Mouse (Mus musculus) forebrain, embryonic 14.5 days (tissue): ENCODE data around the gene Hmcn2. TPM values are rescaled to one million over a fixed set of nuclear protein-coding genes. Genes with fewer than 3 reads are reported as not detected.

Experiments
- ATAC-seq: fragments of 200-750 bp; cut with Nextera tagmentation; 2 replicates; pipeline ENCODE4 v1.8.0; 2017; ENCODE audit warnings: mild to moderate bottlenecking, moderate library complexity
- DNase-seq: peaks from one replicate; pipeline ENCODE4 v3.0.0-alpha.2; 2015; ENCODE audit warnings: low spot score
- H3K27ac ChIP-seq: fragments of 300-500 bp; sonication (generic); 2 replicates; pipeline ENCODE4 v1.5.1; 2014; ENCODE audit warnings: low read depth, mild to moderate bottlenecking, control low read depth, low read length, moderate library complexity
- H3K27me3 ChIP-seq: fragments of 300-500 bp; sonication (generic); replicated peaks from 2 replicates; pipeline ENCODE4 v1.6.1; 2014; ENCODE audit warnings: low read length, control low read depth, mixed read lengths; ENCODE audit not compliant: control insufficient read depth, insufficient read depth
- H3K36me3 ChIP-seq: fragments of 300-500 bp; sonication (generic); 2 replicates; pipeline ENCODE4 v1.6.1; 2014; ENCODE audit warnings: low read length, control low read depth; ENCODE audit not compliant: control insufficient read depth, insufficient read depth
- H3K4me1 ChIP-seq: fragments of 300-500 bp; sonication (generic); 2 replicates; pipeline ENCODE4 v1.6.1; 2014; ENCODE audit warnings: antibody characterized with exemption, low read length, control low read depth; ENCODE audit not compliant: control insufficient read depth, insufficient read depth
- H3K4me2 ChIP-seq: fragments of 300-500 bp; sonication (generic); 2 replicates; pipeline ENCODE4 v1.6.1; 2014; ENCODE audit warnings: mild to moderate bottlenecking, control low read depth, low read length
- H3K4me3 ChIP-seq: fragments of 300-500 bp; sonication (generic); 2 replicates; pipeline ENCODE4 v1.5.1; 2014; ENCODE audit warnings: low read depth, low read length, control low read depth
- H3K9ac ChIP-seq: fragments of 300-500 bp; sonication (generic); 2 replicates; pipeline ENCODE4 v1.6.1; 2014; ENCODE audit warnings: mild to moderate bottlenecking, low read length, control low read depth, moderate library complexity
- H3K9me3 ChIP-seq: fragments of 300-500 bp; sonication (generic); replicated peaks from 2 replicates; pipeline ENCODE4 v1.6.1; 2016; ENCODE audit warnings: low read length, control low read depth, mixed read lengths; ENCODE audit not compliant: control insufficient read depth
- WGBS: fragments of 180-500 bp; shearing (Covaris S2); extraction: QIAGEN DNeasy Blood & Tissue Kit; methylation state at CpG from one replicate; pipeline ENCODE4 v1.1.7; 2014; 5-methylcytosine and 5-hydroxymethylcytosine counted together
- polyA plus RNA-seq: library from polyadenylated mRNA; unstranded; fragments of >200 nt; fragmentation: Nextera tagmentation; extraction: Ambion mirVana; gene quantifications from 2 replicates; pipeline ENCODE4 v1.2.1, GENCODE M21; 2014

The Hmcn2 gene
- polyA plus RNA-seq, 1 experiment from 2014 or later = 0.17 TPM

DNA sequence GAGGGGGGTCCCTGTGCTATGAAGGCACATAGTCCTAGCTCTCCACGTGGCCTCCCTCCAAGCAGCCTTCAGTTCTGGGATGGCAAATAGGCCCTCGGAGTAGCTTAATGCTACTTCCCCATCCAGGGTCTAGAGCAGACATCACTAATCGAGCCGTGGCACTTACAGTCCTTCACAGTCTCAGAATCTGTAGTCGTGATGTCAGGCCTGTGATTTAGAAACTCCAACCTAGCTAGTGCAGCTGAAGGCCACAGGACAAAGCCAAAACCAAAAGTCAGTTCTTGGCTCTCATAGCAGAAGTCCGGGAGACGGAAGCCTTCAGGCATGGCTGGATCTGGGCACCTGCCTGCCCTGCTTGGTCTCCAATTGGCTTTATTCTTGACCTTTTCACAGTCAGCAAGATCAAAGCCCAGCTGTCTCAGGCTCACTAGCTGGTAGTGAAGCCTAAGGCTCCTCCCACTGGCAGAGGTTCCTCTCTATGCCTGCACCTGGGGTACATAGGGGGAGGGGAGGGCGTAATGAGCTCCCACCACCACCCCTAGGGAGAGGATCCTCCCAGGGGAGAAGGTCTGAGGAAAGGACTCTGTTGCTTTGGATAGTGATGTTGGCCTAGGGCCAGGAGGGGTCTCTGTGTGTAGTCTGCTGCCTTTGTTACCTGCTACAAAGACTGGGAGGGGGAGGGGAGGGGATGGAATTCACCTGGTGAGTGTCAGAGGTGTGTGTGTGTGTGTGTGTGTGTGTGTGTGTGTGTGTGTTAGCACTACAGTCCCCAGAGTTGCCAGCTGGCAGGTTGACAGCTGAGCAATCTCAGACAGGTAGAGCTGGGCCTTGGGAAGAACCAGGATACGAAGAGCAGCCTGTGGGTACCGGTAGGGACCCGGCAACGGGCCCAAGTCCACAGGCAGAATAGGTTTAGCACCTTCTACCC lies 163.3 kb downstream of the Hmcn2 start:
- DNase-seq = no peak
- no peak overlapping the region for H3K9ac ChIP-seq
- H3K4me3 ChIP-seq = no peak overlapping the region
- no peaks in the 10 kb centered on the region for H3K9me3 ChIP-seq
- no peak for ATAC-seq
- no peaks in the 10 kb centered on the region for H3K4me1 ChIP-seq
- H3K36me3 ChIP-seq = no peaks in the 10 kb centered on the region
- no peak overlapping the region for H3K4me2 ChIP-seq
- no peak overlapping the region for H3K27ac ChIP-seq
- WGBS = 80% methylated on average over 11 of the region's 12 CpGs
- H3K27me3 ChIP-seq = 0 out of 2 replicates have a peak, but pooled peaks cover 13% of the 10 kb centered on the region

DNA sequence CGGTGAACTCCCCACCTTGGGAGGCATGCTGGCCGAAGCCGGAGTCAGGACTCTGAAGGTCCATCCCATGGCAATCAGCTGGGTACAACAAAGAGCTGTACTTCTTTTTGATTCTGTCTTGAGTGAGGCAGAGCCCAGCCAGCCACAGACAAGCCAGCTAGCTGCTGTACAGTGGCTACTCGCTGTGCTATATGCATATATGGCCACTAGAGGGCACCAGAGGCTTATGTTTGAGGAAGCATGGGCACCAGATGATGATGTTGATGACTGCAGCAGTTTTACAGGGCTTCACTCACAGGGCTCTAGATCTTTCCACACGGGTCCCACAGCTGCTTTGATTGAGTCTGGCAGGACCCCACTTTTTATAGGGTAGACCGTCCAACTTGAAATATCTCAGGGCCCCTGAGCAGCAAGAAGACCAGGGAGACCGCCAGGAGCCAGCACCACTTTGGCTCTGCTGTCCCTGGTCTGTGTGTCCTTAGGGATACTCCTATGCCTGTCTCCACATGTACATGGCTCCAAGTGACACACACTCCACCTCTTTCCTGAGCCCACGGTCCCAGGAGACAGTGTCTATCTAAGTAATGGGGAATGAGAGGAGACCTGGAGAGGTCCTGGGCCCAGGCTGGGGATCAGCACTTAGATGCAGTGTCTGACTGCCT lies 168.8 kb downstream of the Hmcn2 start:
- Histone ChIP-seq H3K36me3 (no peaks in the 10 kb centered on the region), H3K9ac (no peak overlapping the region), H3K4me1 (no peaks in the 10 kb centered on the region), H3K27ac (no peak overlapping the region), H3K4me2 (no peak overlapping the region), H3K9me3 (no peaks in the 10 kb centered on the region), H3K4me3 (no peak overlapping the region), H3K27me3 (peaks cover 49% of the 10 kb centered on the region)
- WGBS = 31% methylated on average over 8 of the region's 8 CpGs
- ATAC-seq (peak; percentile 88), DNase-seq (peak; percentile 95)

DNA sequence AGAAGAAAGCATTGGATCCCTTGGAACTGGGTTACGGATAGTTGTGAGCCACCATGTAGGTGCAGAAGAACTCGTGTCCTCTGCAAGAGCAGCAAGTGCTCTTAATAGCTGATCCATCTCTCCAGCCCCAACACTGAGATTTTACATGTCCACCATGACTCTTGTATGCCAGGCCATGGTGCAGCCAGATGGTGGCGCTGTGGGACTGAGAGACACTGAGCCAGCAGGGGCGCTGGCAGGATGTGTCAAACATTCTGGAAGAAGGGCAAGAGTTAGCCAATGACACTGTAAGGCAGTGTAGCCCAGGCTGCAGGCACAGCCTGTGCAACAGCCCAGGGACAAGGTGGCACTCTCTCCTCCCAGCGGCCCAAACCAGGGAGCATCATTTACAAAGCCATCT lies 170.0 kb downstream of the Hmcn2 start:
- DNase-seq (peak; percentile 83), ATAC-seq (peak; percentile 40; the same call in 1 of the 2 replicates)
- Histone ChIP-seq H3K27ac (no peak overlapping the region), H3K36me3 (no peaks in the 10 kb centered on the region), H3K9ac (no peak overlapping the region), H3K4me1 (no peaks in the 10 kb centered on the region), H3K27me3 (peaks cover 59% of the 10 kb centered on the region), H3K4me3 (no peak overlapping the region), H3K9me3 (no peaks in the 10 kb centered on the region), H3K4me2 (no peak overlapping the region)
- WGBS = 18% methylated on average over 5 of the region's 5 CpGs

DNA sequence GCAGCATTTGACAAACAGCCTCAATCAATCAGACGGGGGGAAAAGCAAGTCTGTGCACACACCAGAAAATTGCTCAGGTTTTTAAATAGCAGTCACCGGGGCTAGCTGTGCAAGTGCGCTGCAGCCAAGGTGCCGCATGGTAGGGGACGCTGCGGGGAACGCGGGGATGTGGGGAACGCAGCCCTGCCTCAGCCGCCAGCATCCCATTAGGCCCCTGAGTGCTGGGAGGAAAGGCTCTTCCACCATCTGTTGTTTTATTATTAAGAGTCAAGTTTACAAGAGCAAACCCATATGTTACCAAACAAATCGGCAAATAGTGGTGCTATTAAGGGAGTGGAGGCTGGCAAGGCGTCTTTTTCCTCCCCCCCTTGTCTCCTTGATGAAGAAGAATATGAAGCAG lies 175.0 kb downstream of the Hmcn2 start:
- 31% methylated on average over 12 of the region's 12 CpGs for WGBS
- peaks cover 9% of the 10 kb centered on the region for H3K4me1 ChIP-seq
- no peak overlapping the region for H3K4me3 ChIP-seq
- ATAC-seq = peak; percentile 54; the same call in 1 of the 2 replicates
- no peak overlapping the region for H3K9ac ChIP-seq
- no peak overlapping the region for H3K27ac ChIP-seq
- H3K27me3 ChIP-seq = peaks cover 78% of the 10 kb centered on the region
- H3K9me3 ChIP-seq = no peaks in the 10 kb centered on the region
- no peaks in the 10 kb centered on the region for H3K36me3 ChIP-seq
- H3K4me2 ChIP-seq = no peak overlapping the region
- DNase-seq = peak; percentile 80

DNA sequence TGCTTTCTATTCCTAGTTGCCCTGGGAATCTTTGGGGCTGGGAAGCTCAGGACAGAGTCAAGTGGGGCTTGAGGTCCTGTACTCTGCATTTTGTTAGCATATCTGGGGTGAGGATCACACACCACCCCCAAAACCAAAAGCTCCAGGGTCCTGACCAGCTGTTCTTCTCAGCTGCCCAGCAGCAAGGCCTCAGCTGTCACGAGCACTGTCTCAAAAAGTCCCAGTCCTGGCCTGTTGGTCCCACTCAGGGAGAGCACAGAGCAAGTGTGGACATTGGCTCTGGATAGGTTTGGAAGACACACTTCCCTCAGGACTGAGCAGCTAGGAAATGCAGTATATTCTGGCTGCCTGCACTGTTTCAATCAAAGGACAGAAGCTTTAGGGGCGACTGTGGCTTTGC lies 176.3 kb downstream of the Hmcn2 start:
- H3K9ac ChIP-seq = no peak overlapping the region

DNA sequence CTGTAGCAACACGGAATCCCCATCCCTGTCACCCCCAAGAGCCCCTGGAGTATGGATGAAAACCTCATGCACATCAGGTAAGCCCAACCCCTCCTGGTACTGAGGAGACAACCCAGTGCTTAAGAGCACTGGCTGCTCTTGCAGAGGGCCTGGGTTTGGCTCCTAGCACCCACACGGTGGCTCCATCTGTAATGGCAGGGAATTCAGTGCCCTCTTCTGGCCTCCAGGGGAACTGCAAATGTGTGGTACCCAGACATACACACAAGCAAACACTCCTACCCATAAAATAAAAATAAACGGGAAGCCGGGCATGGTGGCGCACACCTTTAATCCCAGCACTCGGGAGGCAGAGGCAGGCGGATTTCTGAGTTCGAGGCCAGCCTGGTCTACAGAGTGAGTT lies 178.1 kb downstream of the Hmcn2 start:
- H3K4me1 ChIP-seq = peaks cover 25% of the 10 kb centered on the region
- peaks cover 81% of the 10 kb centered on the region for H3K27me3 ChIP-seq
- H3K9me3 ChIP-seq = no peaks in the 10 kb centered on the region
- no peak overlapping the region for H3K4me3 ChIP-seq
- no peak overlapping the region for H3K9ac ChIP-seq
- no peaks in the 10 kb centered on the region for H3K36me3 ChIP-seq
- H3K4me2 ChIP-seq = no peak overlapping the region
- DNase-seq (no peak), ATAC-seq (no peak)
- 95% methylated on average over 8 of the region's 8 CpGs for WGBS
- H3K27ac ChIP-seq = no peak overlapping the region

More for the DNA sequence above, 176.3 kb downstream of the Hmcn2 start:
- WGBS = 93% methylated on average over 2 of the region's 2 CpGs
- Histone ChIP-seq H3K27ac (no peak overlapping the region), H3K9me3 (no peaks in the 10 kb centered on the region), H3K4me3 (no peak overlapping the region), H3K27me3 (peaks cover 79% of the 10 kb centered on the region), H3K4me2 (no peak overlapping the region), H3K4me1 (peaks cover 18% of the 10 kb centered on the region), H3K36me3 (no peaks in the 10 kb centered on the region)
- ATAC-seq (no peak), DNase-seq (no peak)

DNA sequence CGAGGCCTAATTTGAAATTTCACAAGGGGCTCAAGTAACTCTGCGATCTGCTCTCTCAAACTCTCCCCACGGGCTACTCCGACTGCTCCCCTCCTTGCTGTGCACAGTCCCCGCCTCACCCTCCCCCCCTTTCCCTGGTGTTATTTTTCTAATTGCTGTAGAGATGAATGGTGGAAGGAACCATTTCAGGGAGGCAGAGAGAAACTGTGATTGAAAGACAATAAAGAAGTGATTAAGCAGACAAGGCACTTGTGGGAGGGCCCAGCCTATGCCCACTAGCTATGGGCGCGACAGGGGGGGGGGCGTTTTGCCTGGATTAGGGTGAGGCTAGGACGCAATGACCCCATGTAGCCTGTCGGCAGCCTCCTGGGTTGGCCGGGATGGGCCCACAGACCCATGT lies 179.0 kb downstream of the Hmcn2 start:
- Histone ChIP-seq H3K4me1 (peaks cover 33% of the 10 kb centered on the region), H3K27me3 (peaks cover 82% of the 10 kb centered on the region), H3K36me3 (no peaks in the 10 kb centered on the region), H3K9me3 (no peaks in the 10 kb centered on the region), H3K4me2 (no peak overlapping the region), H3K9ac (no peak overlapping the region), H3K4me3 (no peak overlapping the region), H3K27ac (no peak overlapping the region)
- ATAC-seq = peak; percentile 32
- 10% methylated on average over 11 of the region's 11 CpGs for WGBS
- DNase-seq = no peak

DNA sequence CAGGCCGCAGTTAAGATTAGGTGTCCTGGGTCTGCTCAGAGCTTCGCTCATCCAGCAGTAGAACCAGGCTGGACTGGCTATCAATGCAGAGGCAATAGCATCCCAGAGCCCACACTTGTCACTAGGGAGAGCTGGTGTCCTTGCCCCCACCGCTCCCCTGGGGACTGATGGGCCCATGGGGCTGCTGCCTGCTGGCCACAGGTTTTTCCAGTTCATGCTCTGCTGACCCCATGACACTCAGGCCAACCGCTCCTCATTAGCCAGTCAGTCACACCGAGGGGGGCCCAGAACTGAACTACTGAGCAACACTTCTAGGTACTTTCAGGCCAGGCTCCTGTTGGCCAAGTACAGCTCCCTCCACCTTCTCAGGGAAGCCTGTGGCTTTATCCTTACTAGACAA lies 180.1 kb downstream of the Hmcn2 start:
- H3K27me3 ChIP-seq = peaks cover 81% of the 10 kb centered on the region
- no peak for ATAC-seq
- H3K4me1 ChIP-seq = peaks cover 44% of the 10 kb centered on the region
- H3K36me3 ChIP-seq = no peaks in the 10 kb centered on the region
- no peak overlapping the region for H3K4me3 ChIP-seq
- H3K9me3 ChIP-seq = no peaks in the 10 kb centered on the region
- DNase-seq = no peak
- 37% methylated on average over 5 of the region's 5 CpGs for WGBS
- H3K9ac ChIP-seq = no peak overlapping the region
- H3K27ac ChIP-seq = no peak overlapping the region
- H3K4me2 ChIP-seq = no peak overlapping the region

DNA sequence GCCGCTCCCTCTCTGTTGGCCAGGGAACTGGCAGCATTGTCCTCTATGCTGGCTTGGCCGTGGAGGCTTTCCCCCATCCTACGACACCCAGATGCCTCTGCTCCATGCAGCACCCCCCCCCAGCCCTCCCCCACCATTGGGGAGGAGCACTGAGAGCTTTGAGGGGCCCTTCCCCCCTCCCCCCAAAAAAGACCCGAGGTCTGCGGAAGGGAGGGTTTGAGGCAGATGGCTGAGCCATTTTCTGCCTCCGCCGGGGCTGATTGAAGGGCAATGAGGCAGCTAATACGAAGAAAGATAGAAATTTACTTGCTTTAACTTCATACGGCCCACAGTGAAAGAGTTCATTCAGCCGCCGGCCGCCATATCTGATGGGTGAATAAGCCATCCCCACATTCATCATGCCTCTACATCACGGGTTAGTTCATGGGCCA lies 180.8 kb downstream of the Hmcn2 start:
- DNase-seq = peak; percentile 59
- WGBS = 5% methylated on average over 13 of the region's 13 CpGs
- Histone ChIP-seq H3K9me3 (no peaks in the 10 kb centered on the region), H3K27me3 (peaks cover 76% of the 10 kb centered on the region), H3K36me3 (no peaks in the 10 kb centered on the region), H3K4me3 (no peak overlapping the region), H3K4me2 (peak overlapping the region; percentile 10), H3K27ac (no peak overlapping the region), H3K9ac (no peak overlapping the region), H3K4me1 (peaks cover 50% of the 10 kb centered on the region)
- no peak for ATAC-seq
